Mouse (Mus musculus): Measurements from ENCODE around the gene Gpr153.

The Gpr153 gene

GRCm38 (mm10) chr4:152287317-152288120 lies 13.5 kb downstream of the Gpr153 start:
- no peak for DNase-seq (ENCODE audit: low read depth, low spot score)

GRCm38 (mm10) chr4:152288398-152288945 lies 14.4 kb downstream of the Gpr153 start:
- DNase-seq (ENCODE audit: low read depth, low spot score): no peak

- DNase-seq (ENCODE audit: low read depth, low spot score): peak; percentile 31
Observed at GRCm38 (mm10) chr4:152290385-152290784, 16.4 kb downstream of the Gpr153 start.

DNA sequence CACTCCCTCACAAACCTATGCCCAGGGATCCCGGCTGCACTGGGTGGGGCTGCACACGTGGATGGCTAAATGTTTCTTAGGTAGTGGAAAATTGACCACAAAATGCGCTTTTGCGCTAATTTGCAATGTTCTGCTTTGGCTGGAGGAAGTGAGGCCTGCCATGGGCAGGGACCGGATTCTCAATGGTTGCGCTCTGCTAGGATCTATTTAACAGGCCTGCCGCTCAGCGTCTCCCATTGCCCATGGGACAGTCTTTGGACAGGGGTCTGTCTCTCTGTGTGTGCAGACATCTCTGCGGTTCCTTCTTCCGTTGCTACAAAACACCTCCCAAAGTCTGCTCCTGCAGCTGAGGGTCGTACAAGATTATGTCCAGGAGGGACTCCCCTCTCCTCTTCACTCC lies 17.0 kb downstream of the Gpr153 start:
- no peak for DNase-seq (ENCODE audit: low read depth, low spot score)

DNA sequence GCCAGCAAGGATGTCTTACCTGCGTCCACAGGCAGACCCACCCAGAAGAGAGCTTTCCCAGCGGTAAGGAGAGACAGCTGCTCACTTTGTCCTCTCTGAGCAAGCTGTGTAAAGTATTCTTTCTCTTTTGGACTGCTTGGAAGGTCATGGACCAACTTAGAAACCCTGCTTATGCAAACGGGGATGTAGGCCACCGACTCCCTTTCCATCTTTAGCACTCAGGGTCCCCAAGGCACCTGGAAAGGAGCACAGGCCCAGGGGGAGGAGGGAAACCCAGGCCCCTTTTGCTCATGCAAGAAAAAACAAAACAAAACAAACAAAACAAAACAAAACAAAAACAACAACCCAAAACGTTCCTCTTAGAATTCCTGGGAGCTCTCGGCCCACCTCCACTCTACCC lies 17.5 kb downstream of the Gpr153 start, which contains the start of gene Hes3:
Gene Hes3, minus strand, starts transcription at position 101 of the 400 bp plus-strand sequence.
- no peak for DNase-seq (ENCODE audit: low read depth, low spot score)

GRCm38 (mm10) chr4:152292102-152292765 lies 18.2 kb downstream of the Gpr153 start:
- no peak for DNase-seq (ENCODE audit: low read depth, low spot score)

- no peak for DNase-seq (ENCODE audit: low read depth, low spot score)
Observed at GRCm38 (mm10) chr4:152294188-152294929, 20.3 kb downstream of the Gpr153 start.

DNA sequence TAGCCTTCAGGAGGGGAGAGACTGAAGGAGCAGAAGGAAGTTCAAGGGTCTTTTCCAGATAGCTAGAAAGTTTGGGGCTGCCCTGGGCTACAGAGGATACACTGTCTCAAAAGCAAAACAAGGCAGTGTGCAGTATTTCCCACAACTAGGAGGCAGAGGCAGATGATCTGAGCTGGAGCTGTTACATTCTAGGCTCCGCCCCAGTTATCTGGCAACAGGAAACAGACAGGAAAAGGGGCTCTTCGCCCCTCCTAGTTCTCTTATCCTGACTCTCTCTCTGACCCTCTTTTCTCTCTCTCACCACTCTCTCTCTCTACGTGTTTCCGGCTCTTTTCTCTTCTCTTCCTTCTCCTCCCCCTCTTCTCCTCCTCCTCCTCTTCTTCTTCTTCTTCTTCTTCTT lies 21.9 kb downstream of the Gpr153 start:
- no peak for DNase-seq (ENCODE audit: low read depth, low spot score)

- no peak for DNase-seq (ENCODE audit: low read depth, low spot score)
Observed at GRCm38 (mm10) chr4:152296371-152296770, 22.3 kb downstream of the Gpr153 start.

- DNase-seq (ENCODE audit: low read depth, low spot score): peak; percentile 99
Observed at GRCm38 (mm10) chr4:152296874-152297861, 23.1 kb downstream of the Gpr153 start, which contains the start of gene Icmt. Icmt (plus strand) TSS chr4:152297227.

- DNase-seq (ENCODE audit: low read depth, low spot score): no peak
Observed at GRCm38 (mm10) chr4:152298836-152299235, 24.8 kb downstream of the Gpr153 start.

DNA sequence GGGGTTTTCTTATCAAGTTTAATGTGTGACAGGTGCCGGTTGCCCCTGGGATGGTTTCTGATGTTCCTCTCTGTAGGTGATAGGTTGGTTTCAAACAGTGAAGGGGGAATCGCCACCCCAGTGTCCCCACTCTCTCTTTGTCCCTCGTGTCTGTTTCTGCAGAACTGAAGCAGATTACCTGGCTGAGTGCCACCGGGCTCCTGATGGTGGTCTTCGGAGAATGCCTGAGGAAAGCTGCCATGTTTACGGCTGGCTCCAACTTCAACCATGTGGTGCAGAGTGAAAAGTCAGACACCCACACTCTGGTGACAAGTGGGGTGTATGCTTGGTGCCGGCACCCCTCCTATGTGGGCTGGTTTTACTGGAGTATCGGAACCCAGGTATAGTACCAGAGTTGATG lies 26.3 kb downstream of the Gpr153 start:
- DNase-seq (ENCODE audit: low read depth, low spot score): no peak

DNA sequence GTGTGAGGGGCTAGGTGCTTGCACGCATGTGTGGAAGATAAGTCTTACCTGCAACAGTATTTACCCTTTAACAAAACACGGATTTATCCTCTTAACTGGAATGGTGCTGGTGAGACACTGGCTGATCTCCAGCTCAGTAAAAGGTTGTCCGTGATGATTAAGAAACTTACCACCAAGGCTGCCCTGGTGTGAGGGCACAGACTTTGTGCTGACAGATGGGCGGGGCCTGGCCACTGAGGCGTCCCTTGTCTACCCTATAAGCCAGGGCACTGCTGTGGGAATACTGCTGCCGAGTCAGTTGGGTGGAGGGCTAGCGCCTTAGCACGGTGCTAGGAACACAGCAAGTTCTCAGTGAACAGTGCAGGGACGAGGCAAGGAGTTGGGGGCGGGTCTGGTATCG lies 28.0 kb downstream of the Gpr153 start:
- DNase-seq (ENCODE audit: low read depth, low spot score): no peak

DNA sequence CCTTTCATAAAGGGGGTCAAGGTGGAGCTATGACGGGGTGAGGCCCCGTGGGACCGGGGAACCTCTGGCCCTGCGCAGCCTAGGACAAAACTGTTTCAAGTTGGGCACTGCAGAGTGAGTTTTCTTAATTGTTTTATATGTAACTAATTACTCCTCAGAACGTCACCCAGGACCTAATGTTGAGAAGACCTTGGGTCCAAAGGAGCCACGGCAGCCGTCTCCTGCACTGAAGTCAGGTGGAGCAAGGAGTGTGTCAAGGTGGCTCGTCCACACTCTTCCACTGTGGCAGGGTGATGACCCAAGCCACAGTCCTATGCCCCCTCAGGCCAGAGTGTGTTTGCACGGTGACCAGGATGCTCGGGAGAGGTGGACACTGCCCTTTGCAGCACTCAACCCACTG lies 29.1 kb downstream of the Gpr153 start:
- DNase-seq (ENCODE audit: low read depth, low spot score): no peak

- DNase-seq (ENCODE audit: low read depth, low spot score): no peak
Observed at GRCm38 (mm10) chr4:152304685-152305084, 30.7 kb downstream of the Gpr153 start.

- no peak for DNase-seq (ENCODE audit: low read depth, low spot score)
Observed at GRCm38 (mm10) chr4:152305991-152306390, 32.0 kb downstream of the Gpr153 start.

- DNase-seq (ENCODE audit: low read depth, low spot score): no peak
Observed at GRCm38 (mm10) chr4:152307542-152307941, 33.5 kb downstream of the Gpr153 start.

GRCm38 (mm10) chr4:152312186-152312585 lies 38.2 kb downstream of the Gpr153 start:
- no peak for DNase-seq (ENCODE audit: low read depth, low spot score)

- no peak for DNase-seq (ENCODE audit: low read depth, low spot score)
Observed at GRCm38 (mm10) chr4:152313211-152313632, 39.2 kb downstream of the Gpr153 start.

DNA sequence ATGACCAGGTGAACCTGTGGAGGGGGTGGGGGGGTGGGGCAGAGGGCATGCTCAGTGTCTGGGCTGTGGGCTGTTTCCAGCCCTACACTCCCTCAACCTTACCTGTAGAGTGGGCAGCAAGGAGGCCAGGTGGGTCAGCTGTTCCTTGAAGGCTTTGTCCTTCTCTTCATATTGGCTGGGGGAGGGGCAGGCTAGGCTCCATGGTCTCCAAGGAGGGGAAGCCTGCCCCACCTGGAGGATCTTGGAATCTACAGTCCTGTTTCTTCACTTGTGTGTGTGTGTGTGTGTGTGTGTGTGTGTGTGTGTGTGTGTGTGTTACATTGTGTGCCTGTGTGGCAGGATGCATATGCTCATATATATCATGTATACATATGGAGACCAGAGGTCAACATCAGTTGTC lies 39.9 kb downstream of the Gpr153 start:
- DNase-seq (ENCODE audit: low read depth, low spot score): no peak
